Mouse (Mus musculus) CH12.LX (cell line): ENCODE measurements around the gene Foxn2. TPM values are rescaled to one million over a fixed set of nuclear protein-coding genes. Genes with fewer than 3 reads are reported as not detected.
A peak's percentile ranks its signal among the peaks of the same experiment; 100 is the strongest.

ENCODE experiments used
- DNase-seq: peaks from one replicate; pipeline ENCODE4 v3.0.0-alpha.2; 2013; ENCODE audit errors: extremely low read depth
- H3K27ac ChIP-seq: 2 replicates; pipeline ENCODE4 v1.5.1; 2012; ENCODE audit warnings: low read depth, mild to moderate bottlenecking, control low read depth, moderate library complexity; ENCODE audit not compliant: insufficient read depth
- H3K27me3 ChIP-seq: replicated peaks from 2 replicates; pipeline ENCODE3; 2012; ENCODE audit warnings: inconsistent platforms
- H3K36me3 ChIP-seq, 2 experiments: replicated peaks in 1 of 2; 2 replicates each; pipeline versions ENCODE3 to v1.6.1; 2012; ENCODE audit warnings: inconsistent platforms in 1 of 2, low read length in 1 of 2, mild to moderate bottlenecking in 1 of 2, mixed read lengths in 1 of 2, moderate library complexity in 1 of 2; ENCODE audit not compliant: control insufficient read depth in 1 of 2, insufficient read depth in 1 of 2
- H3K4me1 ChIP-seq, 2 experiments: 2 replicates each; pipeline ENCODE4 v1.6.1; 2012; ENCODE audit warnings: inconsistent platforms in 1 of 2, moderate library complexity in 1 of 2; ENCODE audit not compliant: insufficient read depth in 2 of 2, control insufficient read depth in 1 of 2
- H3K4me2 ChIP-seq: 2 replicates; pipeline ENCODE4 v1.6.1; 2012; ENCODE audit warnings: low read depth, mild to moderate bottlenecking, control low read depth; ENCODE audit not compliant: poor library complexity, insufficient read depth, severe bottlenecking
- H3K4me3 ChIP-seq, 3 experiments: fragments of 150-350 bp in 1 of 3; sonication (generic) in 1 of 3; replicated peaks in 1 of 3; 2 replicates each; pipeline versions ENCODE3 to v1.5.1; 2011 to 2012; ENCODE audit warnings: low read depth in 2 of 3, low read length in 2 of 3, mild to moderate bottlenecking in 2 of 3, moderate library complexity in 2 of 3, control low read depth in 1 of 3, improper control_type of control experiment in 1 of 3, inconsistent platforms in 1 of 3, mixed read lengths in 1 of 3; ENCODE audit not compliant: poor library complexity in 1 of 3
- H3K79me2 ChIP-seq: replicated peaks from 2 replicates; pipeline ENCODE4 v1.6.1; 2012; ENCODE audit warnings: mild to moderate bottlenecking, moderate library complexity; ENCODE audit not compliant: control insufficient read depth, poor library complexity, insufficient read depth, severe bottlenecking; ENCODE audit errors: extremely low read depth
- H3K9ac ChIP-seq: 2 replicates; pipeline ENCODE4 v1.6.1; 2012; ENCODE audit warnings: low read depth, mild to moderate bottlenecking, control low read depth, moderate library complexity; ENCODE audit not compliant: insufficient read depth
- H3K9me3 ChIP-seq: replicated peaks from 2 replicates; pipeline ENCODE3; 2012; ENCODE audit warnings: low read length, inconsistent platforms, mixed read lengths
- BHLHE40 ChIP-seq: IDR thresholded peaks from 2 replicates; pipeline ENCODE4 v1.6.1; 2011; ENCODE audit warnings: mild to moderate bottlenecking, low read depth, low read length, improper control_type of control experiment
- CHD1 ChIP-seq: IDR thresholded peaks from 2 replicates; pipeline ENCODE4 v1.6.1; 2012; ENCODE audit warnings: low read depth, low read length, improper control_type of control experiment, inconsistent platforms
- CTCF ChIP-seq, 2 experiments: IDR thresholded peaks in 1 of 2; conservative IDR thresholded peaks in 1 of 2; 2 replicates each; pipeline ENCODE4 v1.5.1; 2011 to 2012; ENCODE audit warnings: low read depth in 2 of 2, low read length in 2 of 2, improper control_type of control experiment in 1 of 2, inconsistent platforms in 1 of 2, mild to moderate bottlenecking in 1 of 2, moderate library complexity in 1 of 2
- E2F4 ChIP-seq: IDR thresholded peaks from 2 replicates; pipeline ENCODE4 v1.6.1; 2011; ENCODE audit warnings: low read depth, low read length, improper control_type of control experiment; ENCODE audit not compliant: insufficient replicate concordance
- ELF1 ChIP-seq: IDR thresholded peaks from 2 replicates; pipeline ENCODE4 v1.6.1; 2014; ENCODE audit warnings: low read depth, mild to moderate bottlenecking, inconsistent platforms, low read length, improper control_type of control experiment
- EP300 ChIP-seq: IDR thresholded peaks from 2 replicates; pipeline ENCODE4 v1.6.1; 2011; ENCODE audit warnings: low read length, improper control_type of control experiment
- HCFC1 ChIP-seq: IDR thresholded peaks from 2 replicates; pipeline ENCODE4 v1.6.1; 2012; ENCODE audit warnings: low read depth, mild to moderate bottlenecking, inconsistent platforms, low read length, improper control_type of control experiment
- IRF4 ChIP-seq: IDR thresholded peaks from 2 replicates; pipeline ENCODE4 v1.6.1; 2014; ENCODE audit warnings: low read depth, mild to moderate bottlenecking, inconsistent platforms, low read length, improper control_type of control experiment
- JUND ChIP-seq: conservative IDR thresholded peaks from 2 replicates; pipeline ENCODE4 v1.6.1; 2011; ENCODE audit warnings: low read depth, low read length, improper control_type of control experiment
- MAX ChIP-seq: IDR thresholded peaks from 2 replicates; pipeline ENCODE4 v1.6.1; 2011; ENCODE audit warnings: low read length, improper control_type of control experiment
- MAZ ChIP-seq: IDR thresholded peaks from 2 replicates; pipeline ENCODE4 v1.6.1; 2012; ENCODE audit warnings: low read depth, mild to moderate bottlenecking, inconsistent platforms, low read length, improper control_type of control experiment, moderate library complexity
- MXI1 ChIP-seq: IDR thresholded peaks from 2 replicates; pipeline ENCODE4 v1.6.1; 2011; ENCODE audit warnings: mild to moderate bottlenecking, low read depth, low read length, improper control_type of control experiment
- MYC ChIP-seq: IDR thresholded peaks from 2 replicates; pipeline ENCODE4 v1.6.1; 2011; ENCODE audit warnings: low read depth, mild to moderate bottlenecking, improper control_type of control experiment, low read length
- NELFE ChIP-seq: IDR thresholded peaks from 2 replicates; pipeline ENCODE4 v1.6.1; 2011; ENCODE audit warnings: low read depth, low read length, improper control_type of control experiment
- NRF1 ChIP-seq: IDR thresholded peaks from 2 replicates; pipeline ENCODE4 v1.6.1; 2014; ENCODE audit warnings: low read depth, mild to moderate bottlenecking, inconsistent platforms, low read length, improper control_type of control experiment, moderate library complexity
- PAX5 ChIP-seq: IDR thresholded peaks from 2 replicates; pipeline ENCODE4 v1.6.1; 2012; ENCODE audit warnings: low read length, inconsistent platforms, mixed read lengths
- POLR2A ChIP-seq: IDR thresholded peaks from 2 replicates; pipeline ENCODE4 v1.6.1; 2011; ENCODE audit warnings: low read depth, mild to moderate bottlenecking, improper control_type of control experiment, low read length
- SMC3 ChIP-seq: IDR thresholded peaks from 2 replicates; pipeline ENCODE4 v1.6.1; 2011; ENCODE audit warnings: low read depth, low read length, improper control_type of control experiment
- TBP ChIP-seq: conservative IDR thresholded peaks from 2 replicates; pipeline ENCODE4 v1.6.1; 2011; ENCODE audit warnings: low read depth, low read length, improper control_type of control experiment
- TCF12 ChIP-seq: IDR thresholded peaks from 2 replicates; pipeline ENCODE4 v1.6.1; 2014; ENCODE audit warnings: low read depth, mild to moderate bottlenecking, inconsistent platforms, low read length, improper control_type of control experiment
- UBTF ChIP-seq: IDR thresholded peaks from 2 replicates; pipeline ENCODE4 v1.6.1; 2012; ENCODE audit warnings: low read depth, mild to moderate bottlenecking, inconsistent platforms, low read length, improper control_type of control experiment, moderate library complexity
- ZMIZ1 ChIP-seq: IDR thresholded peaks from 2 replicates; pipeline ENCODE4 v1.6.1; 2012; ENCODE audit warnings: low read depth, mild to moderate bottlenecking, inconsistent platforms, low read length, improper control_type of control experiment
- dilution Hi-C: fragments of 300-500 bp; cut with MboI; formaldehyde crosslinking; loops from 2 replicates; pipeline ENCODE4 v1.14.3; 2020; ENCODE audit warnings: low sequenced_read_pairs; ENCODE audit not compliant: extremely low pct_unique_long_range_greater_than_20kb, extremely low pct_ligation_motif_present
- in situ Hi-C: fragments of 300-500 bp; cut with MboI; formaldehyde crosslinking; loops from 3 replicates; pipeline ENCODE4 v1.14.3; 2019; ENCODE audit warnings: low sequenced_read_pairs, low pct_ligation_motif_present, low pct_unique_long_range_greater_than_20kb, mixed read lengths
- polyA plus RNA-seq: library from polyadenylated mRNA; unstranded; fragments of >175 nt; gene quantifications from 2 replicates; pipeline ENCODE4 v1.2.1, GENCODE M21; 2012; ENCODE audit warnings: low read depth; ENCODE audit not compliant: insufficient read length
- total RNA-seq, 2 experiments: library from RNA; depleted of rRNA; stranded (reverse); fragments of 300-350 nt in 1 of 2; fragments of >200 nt in 1 of 2; gene quantifications; 2 replicates each; pipeline ENCODE4 v1.2.3; 2012 to 2014

Foxn2 gene
- total and polyA plus RNA-seq, 3 experiments: 13.2 to 24.6 (median 16.0) TPM

- peaks cover 3 to 40% of the 10 kb centered on the region in 2 experiments; a peak in 3 of 4 replicates for H3K4me1 ChIP-seq
- no peak for TF ChIP-seq PAX5
- no peak for TF ChIP-seq HCFC1
- TF ChIP-seq JUND: no peak
- no peak for TF ChIP-seq CTCF (conservative IDR thresholded peaks at IDR 0.05 in 1 of 2, IDR thresholded peaks at IDR 0.05 in 1 of 2; ENCODE audit: low read depth in 2 of 2, low read length in 2 of 2)
- no peak for TF ChIP-seq TBP
- H3K4me2 ChIP-seq: no peak overlapping the region
- peaks cover 6% of the 10 kb centered on the region for H3K79me2 ChIP-seq
- no peak overlapping the region for H3K9ac ChIP-seq
- H3K36me3 ChIP-seq: peaks cover 4 to 47% of the 10 kb centered on the region in 2 experiments
- no peaks in the 10 kb centered on the region for H3K9me3 ChIP-seq
- in situ Hi-C loops: no loop called here
- dilution Hi-C loops: no loop called here
- DNase-seq: no peak
- no peak overlapping the region for H3K4me3 ChIP-seq
- H3K27me3 ChIP-seq: no peaks in the 10 kb centered on the region
- no peak overlapping the region for H3K27ac ChIP-seq
Measured at GRCm38 (mm10) chr17:88477699-88478098, 37.2 kb downstream of the Foxn2 start.

GRCm38 (mm10) chr17:88479040-88479439, 38.5 kb downstream of the Foxn2 start:
- in situ Hi-C loops: no loop called here
- TF ChIP-seq BHLHE40: peak; percentile 41; the same call in 1 of the 2 replicates
- TF ChIP-seq MXI1: no peak; the same call in 1 of the 2 replicates
- TF ChIP-seq EP300: peak; percentile 57
- TF ChIP-seq ELF1: 0 out of 2 replicates have a peak, but pooled peaks have one; percentile 35
- no peak for TF ChIP-seq MAX
- no peak for TF ChIP-seq NRF1
- TF ChIP-seq IRF4: 0 out of 2 replicates have a peak, but pooled peaks have one; percentile 61
- no peak for TF ChIP-seq NELFE
- TF ChIP-seq ZMIZ1: no peak
- no peak for TF ChIP-seq MYC
- no peak for TF ChIP-seq TBP
- TF ChIP-seq, all 38 proteins: peak for 4
- peaks cover 4 to 44% of the 10 kb centered on the region in 2 experiments for H3K36me3 ChIP-seq
- H3K27ac ChIP-seq: no peak overlapping the region
- no peak overlapping the region for H3K4me3 ChIP-seq
- H3K4me1 ChIP-seq: peaks cover 5 to 46% of the 10 kb centered on the region in 2 experiments
- H3K27me3 ChIP-seq: no peaks in the 10 kb centered on the region
- DNase-seq: peak; percentile 70
- dilution Hi-C loops: no loop called here
- H3K9ac ChIP-seq: no peak overlapping the region
- H3K79me2 ChIP-seq: peaks cover 6% of the 10 kb centered on the region
- no peak overlapping the region; the same call in 1 of the 2 replicates for H3K4me2 ChIP-seq
- no peaks in the 10 kb centered on the region for H3K9me3 ChIP-seq

- TF ChIP-seq E2F4 (no peak), NELFE (no peak), CHD1 (no peak), TCF12 (no peak), POLR2A (no peak), EP300 (no peak), SMC3 (no peak), CTCF (conservative IDR thresholded peaks at IDR 0.05 in 1 of 2, IDR thresholded peaks at IDR 0.05 in 1 of 2; ENCODE audit: low read depth in 2 of 2, low read length in 2 of 2) (no peak), UBTF (no peak), MAZ (no peak), JUND (no peak)
- Histone ChIP-seq H3K4me3 (no peak overlapping the region), H3K9ac (no peak overlapping the region), H3K27me3 (no peaks in the 10 kb centered on the region), H3K36me3 (peaks cover 4 to 42% of the 10 kb centered on the region in 2 experiments), H3K27ac (no peak overlapping the region), H3K4me1 (peaks cover 6 to 48% of the 10 kb centered on the region in 2 experiments), H3K79me2 (peaks cover 5% of the 10 kb centered on the region), H3K4me2 (no peak overlapping the region), H3K9me3 (no peaks in the 10 kb centered on the region)
- in situ Hi-C loops: no loop called here
- DNase-seq: no peak
- dilution Hi-C loops: no loop called here
Measured at GRCm38 (mm10) chr17:88480369-88480768, 39.9 kb downstream of the Foxn2 start.
